ENCODE assay signal across 8 mouse cellular contexts in genomic region chr10:111010480-111011225, GRCm38 (mm10). TPM values are rescaled to one million over a fixed set of nuclear protein-coding genes. Genes with fewer than 3 reads are reported as not detected.
DNase-seq lines count a peak whose midpoint lies in the region; ATAC-seq and TF ChIP-seq lines count a peak whose summit lies in the region.

No protein-coding gene starts in this region.

- no peaks in the 10 kb centered on the region for H3K9me3 ChIP-seq in forebrain, embryonic 13.5 days (replicated peaks)
- no peaks in the 10 kb centered on the region for H3K9me3 ChIP-seq in liver, embryonic 15.5 days (replicated peaks)

- no peak for TF ChIP-seq CTCF in lung, adult 2 months (IDR thresholded peaks at IDR 0.05; ENCODE audit: insufficient read depth, low read length)

- under 1% methylated on average over 19 of the region's 19 CpGs for WGBS in lung, adult 2 months
- under 1% methylated on average over 19 of the region's 19 CpGs for WGBS in forebrain, embryonic 13.5 days
- under 1% methylated on average over 19 of the region's 19 CpGs for WGBS in liver, embryonic 15.5 days (ENCODE audit: insufficient replicate concordance)

- H3K9ac ChIP-seq in forebrain, embryonic 13.5 days: peak overlapping the region; percentile 98
- H3K9ac ChIP-seq in liver, embryonic 15.5 days: peak overlapping the region; percentile 93

- H3K4me3 ChIP-seq in lung, adult 2 months (replicated peaks; ENCODE audit: extremely low read depth, low read depth, low read length): peak overlapping the region; percentile 99
- peak overlapping the region; percentile 98 for H3K4me3 ChIP-seq in brown adipose tissue, adult 24 weeks (ENCODE audit: insufficient read depth, low read depth, low read length)
- peak overlapping the region; percentile 86 for H3K4me3 ChIP-seq in forebrain, embryonic 13.5 days
- peak overlapping the region; percentile 98 for H3K4me3 ChIP-seq in liver, embryonic 15.5 days (replicated peaks)

- TF ChIP-seq POLR2A in lung, adult 2 months (IDR thresholded peaks at IDR 0.05; ENCODE audit: borderline replicate concordance, extremely low read depth, low read depth, low read length): no peak

- DNase-seq in lung, adult 2 months: peak; percentile 42
- no peak for DNase-seq in lung, postnatal 25 days (ENCODE audit: low spot score)
- DNase-seq in retina, adult 2 months (ENCODE audit: low read depth, low spot score): peak; percentile 62
- DNase-seq in gastrocnemius, postnatal 25 days: no peak

- H3K36me3 ChIP-seq in forebrain, embryonic 13.5 days (ENCODE audit: poor library complexity, severe bottlenecking): no peaks in the 10 kb centered on the region
- no peaks in the 10 kb centered on the region for H3K36me3 ChIP-seq in liver, embryonic 15.5 days (replicated peaks)

- peak; percentile 17 for ATAC-seq in forebrain, embryonic 13.5 days
- peak; percentile 49 for ATAC-seq in inflammation-experienced regulatory T-cells, adult 6 months
- ATAC-seq in liver, embryonic 15.5 days (ENCODE audit: insufficient read depth): no peak

- peak overlapping the region; percentile 83 for H3K27ac ChIP-seq in brown adipose tissue, adult 24 weeks (replicated peaks; ENCODE audit: low read depth, low read length)
- peak overlapping the region; percentile 99 for H3K27ac ChIP-seq in forebrain, embryonic 13.5 days
- peak overlapping the region; percentile 94 for H3K27ac ChIP-seq in liver, embryonic 15.5 days (replicated peaks)

- no peaks in the 10 kb centered on the region; the same call in 1 of the 2 replicates for H3K4me1 ChIP-seq in lung, adult 2 months (ENCODE audit: control insufficient read depth, insufficient read depth, low read length)
- H3K4me1 ChIP-seq in brown adipose tissue, adult 24 weeks (ENCODE audit: control insufficient read depth, insufficient read depth, insufficient read length, low read length): peaks cover 6% of the 10 kb centered on the region; the same call in 1 of the 2 replicates
- peaks cover 27% of the 10 kb centered on the region for H3K4me1 ChIP-seq in forebrain, embryonic 13.5 days
- peaks cover 45% of the 10 kb centered on the region for H3K4me1 ChIP-seq in liver, embryonic 15.5 days (replicated peaks)

- H3K27me3 ChIP-seq in forebrain, embryonic 13.5 days: no peaks in the 10 kb centered on the region
- peaks cover 30% of the 10 kb centered on the region for H3K27me3 ChIP-seq in liver, embryonic 15.5 days

- peak overlapping the region; percentile 79 for H3K4me2 ChIP-seq in forebrain, embryonic 13.5 days
- peak overlapping the region; percentile 98 for H3K4me2 ChIP-seq in liver, embryonic 15.5 days

RNA-seq across cellular contexts. Expression of gene Zdhhc17, which starts 0.7 kb away (rescaled TPM):
- 21.0 and 27.8 TPM in 2 replicates for polyA plus RNA-seq in lung, adult 2 months (2012; rRNA removed)
- 10.1 and 14.5 TPM in 2 replicates for polyA plus RNA-seq in brown adipose tissue, adult 24 weeks (2012; ENCODE audit: insufficient read depth, insufficient read length, missing spikeins)
- polyA plus RNA-seq in forebrain, embryonic 13.5 days (2015; fragmentation: Nextera tagmentation; extraction: Ambion mirVana): 46.0 and 46.9 TPM in 2 replicates
- polyA plus RNA-seq in inflammation-experienced regulatory T-cells, adult 6 months (2017; shearing (Covaris generic)): 10 to 100 TPM; 12.5 to 23.8 (median 19.7) TPM
- polyA plus RNA-seq in liver, embryonic 15.5 days (2015; fragmentation: Nextera tagmentation; extraction: Ambion mirVana): 5.1 and 5.6 TPM in 2 replicates
- 10 to 100 TPM; 18.3 to 18.8 TPM for total RNA-seq in gastrocnemius, postnatal 25 days (2021)

Comparison
In these comparisons a context has a peak if more than half of its experiments do, and no peak if none do; other contexts are left out.
1. DNase-seq: peak in lung, adult 2 months (single experiment) and retina, adult 2 months (single experiment); none in lung, postnatal 25 days (single experiment) and gastrocnemius, postnatal 25 days (single experiment).
2. Peak in every context shown above with its lines, with median percentiles within 50 percentile points of each other: H3K4me3 ChIP-seq and H3K27ac ChIP-seq.